Mouse (Mus musculus): ENCODE data around the gene 1500009C09Rik. TPM values are rescaled to one million over a fixed set of nuclear protein-coding genes. Genes with fewer than 3 reads are reported as not detected.

Gene 1500009C09Rik
- polyA plus RNA-seq, 2 experiments, result 0.02 TPM; not detected in 1

DNA sequence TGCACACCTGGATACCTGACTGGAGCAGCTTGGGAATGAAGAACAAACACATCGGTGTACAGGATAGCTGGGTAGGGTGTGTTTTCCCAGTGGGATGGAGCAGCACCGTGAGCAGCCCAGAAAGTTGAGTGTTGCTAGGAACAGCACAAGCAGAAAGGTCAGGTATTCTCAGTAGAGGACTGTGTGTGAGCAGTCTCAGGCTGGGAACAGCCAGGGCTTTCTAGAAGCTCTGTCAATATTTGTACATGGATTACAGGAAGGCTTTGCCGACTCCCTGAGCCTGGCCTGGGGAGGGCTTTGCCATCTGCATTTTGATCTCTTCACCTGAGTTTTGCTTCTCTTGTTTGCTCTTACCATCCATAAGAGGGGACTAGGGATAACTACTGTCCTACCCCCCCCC, 54.9 kb downstream of the 1500009C09Rik start:
- H3K4me2 ChIP-seq (ENCODE audit: low read depth), result no peak overlapping the region
- no peak overlapping the region for H3K4me3 ChIP-seq (ENCODE audit: insufficient read depth in 1 of 2, low read depth in 2 of 2, low read length in 2 of 2)
- no peak overlapping the region for H3K9ac ChIP-seq (replicated peaks)
- no peaks in the 10 kb centered on the region for H3K9me3 ChIP-seq (ENCODE audit: control insufficient read depth, low read length)
- ATAC-seq (ENCODE audit: insufficient read depth) (no peak), DNase-seq (ENCODE audit: low read depth in 3 of 3, low spot score in 3 of 3) (no peak)
- TF ChIP-seq EP300 (IDR thresholded peaks at IDR 0.05; ENCODE audit: low read depth), result no peak
- no peak for TF ChIP-seq CTCF (IDR thresholded peaks at IDR 0.05; ENCODE audit: low read depth)
- peaks cover 0 to 5% of the 10 kb centered on the region in 2 experiments; a peak in 2 of 4 replicates for H3K4me1 ChIP-seq (replicated peaks; ENCODE audit: control insufficient read depth in 2 of 2, insufficient read depth in 2 of 2, low read length in 1 of 2)
- H3K27ac ChIP-seq, result no peak overlapping the region
- H3K27me3 ChIP-seq (ENCODE audit: control insufficient read depth, insufficient read depth, low read length), result no peaks in the 10 kb centered on the region
- H3K36me3 ChIP-seq (replicated peaks; ENCODE audit: control insufficient read depth, insufficient read depth, low read depth), result no peaks in the 10 kb centered on the region
- 74% methylated on average over 3 of the region's 3 CpGs for WGBS (ENCODE audit: insufficient replicate concordance)

DNA sequence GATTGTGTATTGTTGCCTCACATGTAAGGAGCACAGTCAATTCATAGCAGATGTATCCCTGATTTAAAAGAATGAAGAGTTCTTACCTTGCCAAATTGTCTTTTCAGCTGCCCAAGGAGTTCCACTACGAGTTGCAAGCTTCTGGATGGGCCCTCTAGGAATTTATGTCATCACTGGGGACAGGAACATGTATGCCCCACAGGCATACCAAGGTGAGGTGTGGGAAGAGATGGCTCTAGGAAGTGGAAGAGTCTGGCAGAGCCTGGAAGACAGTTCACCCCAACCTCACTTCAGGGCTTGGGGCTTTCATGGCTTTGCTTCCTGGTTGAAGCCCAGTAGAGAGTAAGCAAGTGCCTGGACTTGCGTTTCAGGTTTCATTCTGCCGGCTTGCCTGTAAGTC, 56.2 kb downstream of the 1500009C09Rik start:
- Histone ChIP-seq H3K27me3 (ENCODE audit: control insufficient read depth, insufficient read depth, low read length) (no peaks in the 10 kb centered on the region), H3K4me2 (ENCODE audit: low read depth) (no peak overlapping the region), H3K36me3 (replicated peaks; ENCODE audit: control insufficient read depth, insufficient read depth, low read depth) (no peaks in the 10 kb centered on the region), H3K9ac (replicated peaks) (no peak overlapping the region), H3K4me1 (replicated peaks; ENCODE audit: control insufficient read depth in 2 of 2, insufficient read depth in 2 of 2, low read length in 1 of 2) (peaks cover 0 to 5% of the 10 kb centered on the region in 2 experiments; a peak in 2 of 4 replicates), H3K4me3 (ENCODE audit: insufficient read depth in 1 of 2, low read depth in 2 of 2, low read length in 2 of 2) (no peak overlapping the region), H3K27ac (no peak overlapping the region), H3K9me3 (ENCODE audit: control insufficient read depth, low read length) (no peaks in the 10 kb centered on the region)
- DNase-seq (ENCODE audit: low read depth in 3 of 3, low spot score in 3 of 3) (no peak), ATAC-seq (ENCODE audit: insufficient read depth) (no peak)
- WGBS (ENCODE audit: insufficient replicate concordance), result 61% methylated on average over 3 of the region's 3 CpGs
- TF ChIP-seq CTCF (IDR thresholded peaks at IDR 0.05; ENCODE audit: low read depth), result no peak
- no peak for TF ChIP-seq EP300 (IDR thresholded peaks at IDR 0.05; ENCODE audit: low read depth)

Other genes with a start within 250 kb of the 1500009C09Rik start
- gene Desi1, start 218.5 kb upstream of the 1500009C09Rik start, polyA plus RNA-seq (2012; rRNA removed), result 8.3 and 9.3 TPM in 2 replicates
- gene Desi1, start 218.5 kb upstream of the 1500009C09Rik start, polyA plus RNA-seq (2014; fragmentation: Nextera tagmentation; extraction: Ambion mirVana), result 8.6 and 11.3 TPM in 2 replicates
- 78.8 and 83.1 TPM in 2 replicates for gene Snu13, start 204.8 kb upstream of the 1500009C09Rik start, polyA plus RNA-seq (2012; rRNA removed)
- 187 TPM in 2 replicates for gene Snu13, start 204.8 kb upstream of the 1500009C09Rik start, polyA plus RNA-seq (2014; fragmentation: Nextera tagmentation; extraction: Ambion mirVana)
- not detected in 2 replicates for gene 4930407I10Rik, start 193.2 kb upstream of the 1500009C09Rik start, polyA plus RNA-seq (2012; rRNA removed)
- not detected in 2 replicates for gene 4930407I10Rik, start 193.2 kb upstream of the 1500009C09Rik start, polyA plus RNA-seq (2014; fragmentation: Nextera tagmentation; extraction: Ambion mirVana)
- gene Mei1, start 182.4 kb upstream of the 1500009C09Rik start, polyA plus RNA-seq (2012; rRNA removed), result not detected in 2 replicates
- not detected in 2 replicates for gene Mei1, start 182.4 kb upstream of the 1500009C09Rik start, polyA plus RNA-seq (2014; fragmentation: Nextera tagmentation; extraction: Ambion mirVana)
- 5.9 and 7.2 TPM in 2 replicates for gene Ccdc134, start 124.5 kb upstream of the 1500009C09Rik start, polyA plus RNA-seq (2012; rRNA removed)
- gene Ccdc134, start 124.5 kb upstream of the 1500009C09Rik start, polyA plus RNA-seq (2014; fragmentation: Nextera tagmentation; extraction: Ambion mirVana), result 5.5 and 6.6 TPM in 2 replicates
- 29.3 and 37.1 TPM in 2 replicates for gene Srebf2, start 105.2 kb upstream of the 1500009C09Rik start, polyA plus RNA-seq (2012; rRNA removed)
- 30.8 and 35.2 TPM in 2 replicates for gene Srebf2, start 105.2 kb upstream of the 1500009C09Rik start, polyA plus RNA-seq (2014; fragmentation: Nextera tagmentation; extraction: Ambion mirVana)
- gene Shisa8, start 39.6 kb upstream of the 1500009C09Rik start, polyA plus RNA-seq (2012; rRNA removed), result 0.15 and 0.19 TPM in 2 replicates
- 0.05 and 0.09 TPM in 2 replicates for gene Shisa8, start 39.6 kb upstream of the 1500009C09Rik start, polyA plus RNA-seq (2014; fragmentation: Nextera tagmentation; extraction: Ambion mirVana)
- gene Tnfrsf13c, start 28.0 kb upstream of the 1500009C09Rik start, polyA plus RNA-seq (2012; rRNA removed), result 0.54 and 0.66 TPM in 2 replicates
- 0.14 and 0.58 TPM in 2 replicates for gene Tnfrsf13c, start 28.0 kb upstream of the 1500009C09Rik start, polyA plus RNA-seq (2014; fragmentation: Nextera tagmentation; extraction: Ambion mirVana)
- 19.1 and 21.6 TPM in 2 replicates for gene Cenpm, start 7.6 kb upstream of the 1500009C09Rik start, polyA plus RNA-seq (2012; rRNA removed)
- 42.1 and 45.1 TPM in 2 replicates for gene Cenpm, start 7.6 kb upstream of the 1500009C09Rik start, polyA plus RNA-seq (2014; fragmentation: Nextera tagmentation; extraction: Ambion mirVana)
- 0.12 and 0.61 TPM in 2 replicates for gene Sept3, start 22.5 kb downstream of the 1500009C09Rik start, polyA plus RNA-seq (2012; rRNA removed)
- 0.09 TPM in 1 of 2 replicates, not detected in the other for gene Sept3, start 22.5 kb downstream of the 1500009C09Rik start, polyA plus RNA-seq (2014; fragmentation: Nextera tagmentation; extraction: Ambion mirVana)
- 0.10 and 0.19 TPM in 2 replicates for gene Wbp2nl, start 46.6 kb downstream of the 1500009C09Rik start, polyA plus RNA-seq (2012; rRNA removed)
- 0.11 and 0.19 TPM in 2 replicates for gene Wbp2nl, start 46.6 kb downstream of the 1500009C09Rik start, polyA plus RNA-seq (2014; fragmentation: Nextera tagmentation; extraction: Ambion mirVana)
- gene Naga, start 86.5 kb downstream of the 1500009C09Rik start, polyA plus RNA-seq (2012; rRNA removed), result 47.7 and 52.9 TPM in 2 replicates
- 34.2 and 43.3 TPM in 2 replicates for gene Naga, start 86.5 kb downstream of the 1500009C09Rik start, polyA plus RNA-seq (2014; fragmentation: Nextera tagmentation; extraction: Ambion mirVana)
- gene Pheta2, start 86.5 kb downstream of the 1500009C09Rik start, polyA plus RNA-seq (2012; rRNA removed), result 22.1 and 24.8 TPM in 2 replicates
- 18.7 and 22.5 TPM in 2 replicates for gene Pheta2, start 86.5 kb downstream of the 1500009C09Rik start, polyA plus RNA-seq (2014; fragmentation: Nextera tagmentation; extraction: Ambion mirVana)
- gene Smdt1, start 86.6 kb downstream of the 1500009C09Rik start, polyA plus RNA-seq (2012; rRNA removed), result 109 and 121 TPM in 2 replicates
- gene Smdt1, start 86.6 kb downstream of the 1500009C09Rik start, polyA plus RNA-seq (2014; fragmentation: Nextera tagmentation; extraction: Ambion mirVana), result 165 and 178 TPM in 2 replicates
- 152 and 288 TPM in 2 replicates for gene Ndufa6, start 101.9 kb downstream of the 1500009C09Rik start, polyA plus RNA-seq (2012; rRNA removed)
- 435 and 447 TPM in 2 replicates for gene Ndufa6, start 101.9 kb downstream of the 1500009C09Rik start, polyA plus RNA-seq (2014; fragmentation: Nextera tagmentation; extraction: Ambion mirVana)
- gene Cyp2d22, start 127.9 kb downstream of the 1500009C09Rik start, polyA plus RNA-seq (2012; rRNA removed), result 14.9 and 15.5 TPM in 2 replicates
- 8.4 and 10.0 TPM in 2 replicates for gene Cyp2d22, start 127.9 kb downstream of the 1500009C09Rik start, polyA plus RNA-seq (2014; fragmentation: Nextera tagmentation; extraction: Ambion mirVana)
- gene Cyp2d11, start 141.6 kb downstream of the 1500009C09Rik start, polyA plus RNA-seq (2012; rRNA removed), result 0.09 TPM in 2 replicates
- not detected in 2 replicates for gene Cyp2d11, start 141.6 kb downstream of the 1500009C09Rik start, polyA plus RNA-seq (2014; fragmentation: Nextera tagmentation; extraction: Ambion mirVana)
- gene Cyp2d10, start 154.8 kb downstream of the 1500009C09Rik start, polyA plus RNA-seq (2012; rRNA removed), result 18.6 and 19.8 TPM in 2 replicates
- gene Cyp2d10, start 154.8 kb downstream of the 1500009C09Rik start, polyA plus RNA-seq (2014; fragmentation: Nextera tagmentation; extraction: Ambion mirVana), result 43.2 and 48.1 TPM in 2 replicates
- 1.7 and 1.8 TPM in 2 replicates for gene Cyp2d9, start 181.0 kb downstream of the 1500009C09Rik start, polyA plus RNA-seq (2012; rRNA removed)
- 1.9 and 2.1 TPM in 2 replicates for gene Cyp2d9, start 181.0 kb downstream of the 1500009C09Rik start, polyA plus RNA-seq (2014; fragmentation: Nextera tagmentation; extraction: Ambion mirVana)